Comparison of ENCODE assay signal across 19 mouse cellular contexts in the genomic region with DNA sequence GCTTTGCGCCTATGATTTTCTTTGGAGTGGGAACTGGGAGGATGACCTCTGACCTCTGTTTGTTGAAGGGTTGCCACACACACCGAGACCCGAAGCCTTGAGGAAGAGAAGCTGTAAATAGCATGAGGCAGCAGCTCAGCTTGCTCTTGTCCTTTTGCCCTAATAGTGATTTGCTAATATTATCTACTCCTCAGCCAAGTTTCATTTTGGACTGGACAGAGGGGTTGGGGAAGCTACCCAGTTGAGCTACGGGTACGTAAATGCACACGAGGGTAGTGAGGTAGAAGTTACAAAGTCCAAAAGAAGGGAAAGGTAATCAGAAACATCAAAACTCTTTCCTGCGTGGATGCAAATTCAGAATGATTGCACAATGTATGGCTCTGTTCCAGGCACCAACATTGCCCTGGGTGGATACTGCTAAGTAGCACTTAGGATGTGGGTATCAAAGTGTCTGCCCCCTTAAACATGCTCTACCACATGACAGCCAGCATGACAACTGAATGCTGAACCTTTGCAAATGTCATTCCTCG. TPM values are rescaled to one million over a fixed set of nuclear protein-coding genes. Genes with fewer than 3 reads are reported as not detected.
A peak's percentile ranks its signal among the peaks of the same experiment; 100 is the strongest.
DNase-seq lines count a peak whose midpoint lies in the region; ATAC-seq and TF ChIP-seq lines count a peak whose summit lies in the region.
"Had no signal": no experiment of that assay in that cellular context is flagged by ENCODE, and none has a peak within 500 bp of the region (broad histone marks: within the 10 kb centered on the region; RNA-seq: fewer than 3 reads in every experiment).

No protein-coding gene starts in this region.

- TF ChIP-seq EP300 in heart, adult 2 months (IDR thresholded peaks at IDR 0.05; ENCODE audit: insufficient read depth, low read depth, low read length) = no peak
- no peak for TF ChIP-seq EP300 in heart, postnatal 0 days (IDR thresholded peaks at IDR 0.05; ENCODE audit: low read depth)

- H3K4me2 ChIP-seq in heart, embryonic 11.5 days = no peak overlapping the region
- H3K4me2 ChIP-seq in heart, postnatal 0 days (ENCODE audit: low read depth, low read length) = no peak overlapping the region
- H3K4me2 ChIP-seq in lung, embryonic 15.5 days = no peak overlapping the region
- no peak overlapping the region for H3K4me2 ChIP-seq in hindbrain, embryonic 11.5 days (replicated peaks; ENCODE audit: low read depth, low read length)
- H3K4me2 ChIP-seq: embryonic facial prominence, embryonic 12.5 days had no signal

- peaks cover 2% of the 10 kb centered on the region; the same call in 1 of the 2 replicates for H3K36me3 ChIP-seq in heart, adult 2 months (ENCODE audit: control insufficient read depth, insufficient read depth, low read length)
- no peaks in the 10 kb centered on the region for H3K36me3 ChIP-seq in heart, embryonic 11.5 days (ENCODE audit: control insufficient read depth, insufficient read depth, low read length)
- no peaks in the 10 kb centered on the region for H3K36me3 ChIP-seq in C2C12 (ENCODE audit: control insufficient read depth, insufficient read depth)
- H3K36me3 ChIP-seq in heart, postnatal 0 days (replicated peaks; ENCODE audit: control insufficient read depth, insufficient read depth, low read length) = no peaks in the 10 kb centered on the region
- no peaks in the 10 kb centered on the region for H3K36me3 ChIP-seq in lung, embryonic 15.5 days
- H3K36me3 ChIP-seq in hindbrain, embryonic 11.5 days (ENCODE audit: control insufficient read depth, insufficient read depth, low read length) = no peaks in the 10 kb centered on the region
- H3K36me3 ChIP-seq: embryonic facial prominence, embryonic 12.5 days; forebrain, embryonic 10.5 days had no signal

- no peak overlapping the region for H3K4me3 ChIP-seq in heart, adult 2 months
- no peak overlapping the region for H3K4me3 ChIP-seq in heart, embryonic 11.5 days (ENCODE audit: low read depth, low read length)
- no peak overlapping the region for H3K4me3 ChIP-seq in C2C12 (ENCODE audit: insufficient read depth, poor library complexity, severe bottlenecking)
- no peak overlapping the region for H3K4me3 ChIP-seq in heart, postnatal 0 days (ENCODE audit: low read depth, low read length)
- H3K4me3 ChIP-seq in lung, embryonic 15.5 days = no peak overlapping the region
- no peak overlapping the region for H3K4me3 ChIP-seq in hindbrain, embryonic 11.5 days (ENCODE audit: low read depth, low read length)
- H3K4me3 ChIP-seq: embryonic facial prominence, embryonic 12.5 days; forebrain, embryonic 10.5 days had no signal

- no peaks in the 10 kb centered on the region for H3K79me2 ChIP-seq in heart, adult 2 months (replicated peaks; ENCODE audit: control insufficient read depth, insufficient read depth, low read length)
- H3K79me2 ChIP-seq in C2C12 (ENCODE audit: control insufficient read depth, insufficient read depth) = no peaks in the 10 kb centered on the region

- TF ChIP-seq CTCF in heart, adult 2 months (IDR thresholded peaks at IDR 0.05) = no peak
- TF ChIP-seq CTCF in C2C12 (IDR thresholded peaks at IDR 0.05; ENCODE audit: control insufficient read depth, insufficient read depth, insufficient read length) = no peak
- no peak for TF ChIP-seq CTCF in heart, postnatal 0 days (IDR thresholded peaks at IDR 0.05; ENCODE audit: low read depth)

- H3K27ac ChIP-seq in heart, adult 2 months = peak overlapping the region; percentile 51; the same call in 1 of the 2 replicates
- H3K27ac ChIP-seq in heart, embryonic 11.5 days (ENCODE audit: low read depth, low read length) = no peak overlapping the region
- H3K27ac ChIP-seq in heart, postnatal 0 days (ENCODE audit: low read depth) = peak overlapping the region; percentile 20; the same call in 1 of the 2 replicates
- no peak overlapping the region for H3K27ac ChIP-seq in lung, embryonic 15.5 days
- no peak overlapping the region for H3K27ac ChIP-seq in hindbrain, embryonic 11.5 days (ENCODE audit: low read depth, low read length)
- H3K27ac ChIP-seq: embryonic facial prominence, embryonic 12.5 days; forebrain, embryonic 10.5 days had no signal

- H3K79me3 ChIP-seq in C2C12 (ENCODE audit: low read depth) = no peaks in the 10 kb centered on the region

- no peak overlapping the region for H3K9ac ChIP-seq in heart, adult 2 months (ENCODE audit: low read depth, low read length)
- no peak overlapping the region for H3K9ac ChIP-seq in heart, embryonic 11.5 days (ENCODE audit: low read depth, low read length)
- no peak overlapping the region for H3K9ac ChIP-seq in heart, postnatal 0 days (replicated peaks; ENCODE audit: low read depth, low read length)
- H3K9ac ChIP-seq in lung, embryonic 15.5 days = no peak overlapping the region
- H3K9ac ChIP-seq in hindbrain, embryonic 11.5 days (ENCODE audit: low read depth, low read length) = no peak overlapping the region
- H3K9ac ChIP-seq: embryonic facial prominence, embryonic 12.5 days had no signal

- 56% methylated on average over 8 of the region's 8 CpGs for WGBS in heart, adult 2 months
- 61% methylated on average over 8 of the region's 8 CpGs for WGBS in heart, embryonic 11.5 days (ENCODE audit: insufficient replicate concordance)
- WGBS in heart, postnatal 0 days = 37% methylated on average over 8 of the region's 8 CpGs
- WGBS in lung, embryonic 15.5 days = 38% methylated on average over 8 of the region's 8 CpGs
- WGBS in hindbrain, embryonic 11.5 days = 73% methylated on average over 8 of the region's 8 CpGs

- no peak for TF ChIP-seq POLR2A in heart, adult 2 months (IDR thresholded peaks at IDR 0.05; ENCODE audit: insufficient read depth, low read depth, low read length)

- no peaks in the 10 kb centered on the region for H3K9me3 ChIP-seq in heart, embryonic 11.5 days (replicated peaks; ENCODE audit: control insufficient read depth, low read length)
- H3K9me3 ChIP-seq in heart, postnatal 0 days (replicated peaks; ENCODE audit: control insufficient read depth, low read length) = no peaks in the 10 kb centered on the region
- H3K9me3 ChIP-seq in lung, embryonic 15.5 days = no peaks in the 10 kb centered on the region
- no peaks in the 10 kb centered on the region for H3K9me3 ChIP-seq in hindbrain, embryonic 11.5 days (ENCODE audit: control insufficient read depth, low read length)
- H3K9me3 ChIP-seq: embryonic facial prominence, embryonic 12.5 days; forebrain, embryonic 10.5 days had no signal

- H3K27me3 ChIP-seq in heart, adult 2 months (ENCODE audit: control insufficient read depth, insufficient read depth, low read length) = no peaks in the 10 kb centered on the region
- H3K27me3 ChIP-seq in heart, embryonic 11.5 days (ENCODE audit: control insufficient read depth, insufficient read depth, low read length) = no peaks in the 10 kb centered on the region
- H3K27me3 ChIP-seq in C2C12 (ENCODE audit: control insufficient read depth, insufficient read depth, insufficient read length) = no peaks in the 10 kb centered on the region
- H3K27me3 ChIP-seq in heart, postnatal 0 days (ENCODE audit: control insufficient read depth, insufficient read depth, low read length) = no peaks in the 10 kb centered on the region
- H3K27me3 ChIP-seq in lung, embryonic 15.5 days = no peaks in the 10 kb centered on the region
- no peaks in the 10 kb centered on the region for H3K27me3 ChIP-seq in hindbrain, embryonic 11.5 days (ENCODE audit: control insufficient read depth, insufficient read depth, low read length)
- H3K27me3 ChIP-seq: embryonic facial prominence, embryonic 12.5 days had no signal

- no peaks in the 10 kb centered on the region; the same call in none of the 2 replicates for H3K4me1 ChIP-seq in heart, adult 2 months (ENCODE audit: control insufficient read depth, insufficient read depth, low read length)
- peaks cover 11% of the 10 kb centered on the region; the same call in 1 of the 2 replicates for H3K4me1 ChIP-seq in heart, embryonic 11.5 days (ENCODE audit: control insufficient read depth, insufficient read depth, low read length)
- peaks cover 8% of the 10 kb centered on the region; the same call in 1 of the 2 replicates for H3K4me1 ChIP-seq in heart, postnatal 0 days (ENCODE audit: control insufficient read depth, insufficient read depth)
- no peaks in the 10 kb centered on the region for H3K4me1 ChIP-seq in lung, embryonic 15.5 days
- no peaks in the 10 kb centered on the region for H3K4me1 ChIP-seq in hindbrain, embryonic 11.5 days (replicated peaks; ENCODE audit: control insufficient read depth, insufficient read depth, low read length)
- H3K4me1 ChIP-seq: embryonic facial prominence, embryonic 12.5 days; forebrain, embryonic 10.5 days had no signal

- DNase-seq in heart, adult 2 months = peak in 1 of 2 experiments; percentile 21
- DNase-seq in heart, postnatal 0 days (ENCODE audit: low spot score) = no peak
- DNase-seq in spleen, postnatal 14 days (ENCODE audit: low spot score in 2 of 2) = no peak
- DNase-seq in hindbrain, embryonic 11.5 days (ENCODE audit: low spot score) = no peak
- DNase-seq in cerebellum, adult 9-10 months = no peak
- DNase-seq: cerebellum, postnatal 25 days; thymus, adult 18-20 months had no signal

- no peak overlapping the region for H3ac ChIP-seq in C2C12 (ENCODE audit: control insufficient read depth, insufficient read length, low read depth)

- intact Hi-C loops in heart, adult 2 months (cut with DNase I) = no loop called here

- no peak for ATAC-seq in heart, embryonic 11.5 days (replicated peaks; ENCODE audit: insufficient number of reproducible peaks, low FRiP score, low TSS enrichment)
- ATAC-seq in heart, postnatal 0 days (ENCODE audit: insufficient read depth, low read depth) = no peak
- peak; percentile 73; the same call in 1 of the 2 replicates for ATAC-seq in lung, embryonic 15.5 days (ENCODE audit: borderline replicate concordance, extremely low read depth, low FRiP score, low TSS enrichment)
- ATAC-seq in hindbrain, embryonic 11.5 days (ENCODE audit: low FRiP score) = no peak
- ATAC-seq: activated CD4-positive, CD25-positive, alpha-beta regulatory T cell, adult 4 months; intestine, postnatal 0 days; midbrain, embryonic 16.5 days had no signal

TF ChIP-seq in C2C12, 6 proteins besides CTCF, POLR2A, EP300 and RAD21:
- no peak for TF ChIP-seq FOSL1 (IDR thresholded peaks at IDR 0.05; ENCODE audit: insufficient read depth, low read length, poor library complexity, severe bottlenecking)
- peak; percentile 56 for TF ChIP-seq CEBPB (IDR thresholded peaks at IDR 0.05; ENCODE audit: low read depth)
- TF ChIP-seq USF1 (IDR thresholded peaks at IDR 0.05; ENCODE audit: low read depth) = no peak
- TF ChIP-seq MYOD1 (IDR thresholded peaks at IDR 0.05; ENCODE audit: control insufficient read depth, insufficient read length, low read depth) = no peak

RNA-seq across cellular contexts. Expression of gene Gm9747, which starts 48.9 kb away (rescaled TPM):
- total RNA-seq in heart, adult 2 months (2021) = not detected
- polyA plus RNA-seq in heart, adult 2 months (2012; rRNA removed) = 0.04 TPM in 1 of 2 replicates, not detected in the other
- 33.1 and 40.5 TPM in 2 replicates for polyA plus RNA-seq in heart, embryonic 11.5 days (2014; fragmentation: Nextera tagmentation; extraction: Ambion mirVana)
- polyA plus RNA-seq in C2C12 (2012; fragmentation: generic; extraction: Trizol) = 3.8 TPM
- total RNA-seq in heart, postnatal 0 days (2014; rRNA removed; ENCODE audit: low replicate concordance) = not detected in 2 replicates
- polyA plus RNA-seq in heart, postnatal 0 days (2015; fragmentation: Nextera tagmentation; extraction: Ambion mirVana) = 15.6 and 17.1 TPM in 2 replicates
- 35.0 TPM in 2 replicates for polyA plus RNA-seq in lung, embryonic 15.5 days (2015; fragmentation: Nextera tagmentation; extraction: Ambion mirVana)
- 31.1 and 32.8 TPM in 2 replicates for polyA plus RNA-seq in hindbrain, embryonic 11.5 days (2014; fragmentation: Nextera tagmentation; extraction: Ambion mirVana)
- total RNA-seq: heart, postnatal 36 days; layer of hippocampus, adult 18-20 months; left cerebral cortex, postnatal 14 days; MEL had no signal

Comparison
In these comparisons a context has a peak if more than half of its experiments do, and no peak if none do; other contexts are left out.
1. H3K27ac ChIP-seq: peak in heart, adult 2 months (single experiment) and heart, postnatal 0 days (single experiment); none in heart, embryonic 11.5 days (single experiment), lung, embryonic 15.5 days (single experiment) and hindbrain, embryonic 11.5 days (single experiment).